Mouse (Mus musculus): ENCODE data around the gene Chic2. TPM values are rescaled to one million over a fixed set of nuclear protein-coding genes. Genes with fewer than 3 reads are reported as not detected.

The Chic2 gene
- polyA plus RNA-seq, 1 experiment from 2014 or later, result 43.2 TPM

DNA sequence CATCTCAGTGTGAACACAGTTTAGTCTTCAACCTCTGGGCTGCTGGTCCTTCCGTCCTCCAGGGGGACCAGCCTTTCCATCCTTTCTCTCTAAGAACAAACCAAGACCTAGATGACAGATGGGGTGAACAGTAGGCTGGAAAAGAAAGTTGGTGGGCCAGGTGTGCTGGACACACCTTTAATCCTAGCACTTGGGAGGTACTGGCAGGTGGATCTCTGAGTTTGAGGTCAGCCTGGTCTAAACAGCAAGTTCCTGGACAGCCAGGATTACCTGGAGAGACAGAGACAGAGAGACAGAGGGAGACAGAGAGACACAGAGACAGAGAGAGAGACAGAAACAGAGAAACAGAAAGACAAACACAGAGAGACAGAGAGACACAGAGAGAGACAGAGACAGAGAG lies 89.0 kb downstream of the Chic2 start:
- ATAC-seq (ENCODE audit: low FRiP score, low TSS enrichment) (no peak), DNase-seq (ENCODE audit: low spot score) (no peak)
- H3K9me3 ChIP-seq (ENCODE audit: control insufficient read depth, low read length), result no peaks in the 10 kb centered on the region
- 0 out of 2 replicates have a peak, but pooled peaks cover 2% of the 10 kb centered on the region for H3K27me3 ChIP-seq (ENCODE audit: control insufficient read depth, insufficient read depth, low read length)
- H3K4me1 ChIP-seq (replicated peaks; ENCODE audit: control insufficient read depth, insufficient read depth), result no peaks in the 10 kb centered on the region
- no peak overlapping the region for H3K4me2 ChIP-seq (replicated peaks; ENCODE audit: low read depth)
- no peaks in the 10 kb centered on the region for H3K36me3 ChIP-seq (ENCODE audit: control insufficient read depth, insufficient read depth, low read length)
- WGBS, result 86% methylated on average over 1 of the region's 1 CpGs
- H3K4me3 ChIP-seq (ENCODE audit: low read depth, low read length), result no peak overlapping the region
- H3K9ac ChIP-seq (ENCODE audit: low read length), result no peak overlapping the region
- no peak for TF ChIP-seq CTCF (IDR thresholded peaks at IDR 0.05; ENCODE audit: low read depth)
- TF ChIP-seq EP300 (optimal IDR thresholded peaks at IDR 0.05), result no peak
- H3K27ac ChIP-seq (replicated peaks), result no peak overlapping the region

DNA sequence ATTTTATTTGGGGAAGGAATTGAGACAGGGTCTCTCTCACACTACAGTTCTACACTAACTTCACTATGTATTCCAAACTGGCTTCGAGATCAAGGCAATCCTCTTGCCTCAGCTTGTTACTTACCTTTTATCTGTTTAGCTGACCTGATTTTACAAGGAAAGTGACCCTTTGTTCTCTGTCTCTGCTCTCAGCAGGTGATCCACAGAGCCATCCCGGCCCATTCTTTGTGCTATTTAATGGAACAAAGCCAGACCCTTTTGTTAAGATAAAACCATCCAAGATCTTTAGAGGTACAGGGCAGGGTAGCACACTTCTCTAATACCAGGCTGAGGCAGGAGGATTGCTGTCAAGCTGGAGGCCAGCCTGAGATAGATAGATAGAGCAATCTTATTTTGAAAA lies 91.6 kb downstream of the Chic2 start:
- DNase-seq (ENCODE audit: low spot score) (no peak), ATAC-seq (ENCODE audit: low FRiP score, low TSS enrichment) (no peak)
- no peaks in the 10 kb centered on the region for H3K9me3 ChIP-seq (ENCODE audit: control insufficient read depth, low read length)
- no peak overlapping the region for H3K4me3 ChIP-seq (ENCODE audit: low read depth, low read length)
- H3K9ac ChIP-seq (ENCODE audit: low read length), result no peak overlapping the region
- H3K4me1 ChIP-seq (replicated peaks; ENCODE audit: control insufficient read depth, insufficient read depth), result no peaks in the 10 kb centered on the region
- H3K36me3 ChIP-seq (ENCODE audit: control insufficient read depth, insufficient read depth, low read length), result no peaks in the 10 kb centered on the region
- H3K4me2 ChIP-seq (replicated peaks; ENCODE audit: low read depth), result no peak overlapping the region
- H3K27me3 ChIP-seq (ENCODE audit: control insufficient read depth, insufficient read depth, low read length), result no peaks in the 10 kb centered on the region
- WGBS, result 52% methylated on average over 2 of the region's 2 CpGs
- TF ChIP-seq EP300 (optimal IDR thresholded peaks at IDR 0.05), result no peak
- no peak for TF ChIP-seq CTCF (IDR thresholded peaks at IDR 0.05; ENCODE audit: low read depth)
- no peak overlapping the region for H3K27ac ChIP-seq (replicated peaks)

- no peaks in the 10 kb centered on the region for H3K36me3 ChIP-seq (ENCODE audit: control insufficient read depth, insufficient read depth, low read length)
- H3K4me1 ChIP-seq (replicated peaks; ENCODE audit: control insufficient read depth, insufficient read depth), result no peaks in the 10 kb centered on the region
- ATAC-seq (ENCODE audit: low FRiP score, low TSS enrichment) (no peak), DNase-seq (ENCODE audit: low spot score) (no peak)
- 52% methylated on average over 5 of the region's 5 CpGs for WGBS
- no peaks in the 10 kb centered on the region for H3K9me3 ChIP-seq (ENCODE audit: control insufficient read depth, low read length)
- H3K4me3 ChIP-seq (ENCODE audit: low read depth, low read length), result no peak overlapping the region
- no peak overlapping the region for H3K4me2 ChIP-seq (replicated peaks; ENCODE audit: low read depth)
- H3K9ac ChIP-seq (ENCODE audit: low read length), result no peak overlapping the region
- TF ChIP-seq CTCF (IDR thresholded peaks at IDR 0.05; ENCODE audit: low read depth) (no peak), EP300 (optimal IDR thresholded peaks at IDR 0.05) (no peak)
- H3K27ac ChIP-seq (replicated peaks), result no peak overlapping the region
- no peaks in the 10 kb centered on the region for H3K27me3 ChIP-seq (ENCODE audit: control insufficient read depth, insufficient read depth, low read length)
These were observed 93.2 kb downstream of the Chic2 start for GRCm38 (mm10) chr5:74951375-74951774.

- H3K4me2 ChIP-seq (replicated peaks; ENCODE audit: low read depth), result no peak overlapping the region
- WGBS, result 78% methylated on average over 7 of the region's 7 CpGs
- no peak overlapping the region for H3K4me3 ChIP-seq (ENCODE audit: low read depth, low read length)
- H3K4me1 ChIP-seq (replicated peaks; ENCODE audit: control insufficient read depth, insufficient read depth), result no peaks in the 10 kb centered on the region
- ATAC-seq (ENCODE audit: low FRiP score, low TSS enrichment) (no peak), DNase-seq (ENCODE audit: low spot score) (no peak)
- no peak for TF ChIP-seq CTCF (IDR thresholded peaks at IDR 0.05; ENCODE audit: low read depth)
- no peak overlapping the region for H3K9ac ChIP-seq (ENCODE audit: low read length)
- no peak overlapping the region for H3K27ac ChIP-seq (replicated peaks)
- H3K36me3 ChIP-seq (ENCODE audit: control insufficient read depth, insufficient read depth, low read length), result no peaks in the 10 kb centered on the region
- no peaks in the 10 kb centered on the region for H3K27me3 ChIP-seq (ENCODE audit: control insufficient read depth, insufficient read depth, low read length)
- H3K9me3 ChIP-seq (ENCODE audit: control insufficient read depth, low read length), result no peaks in the 10 kb centered on the region
These were observed 95.3 kb downstream of the Chic2 start for GRCm38 (mm10) chr5:74949298-74949697.

DNA sequence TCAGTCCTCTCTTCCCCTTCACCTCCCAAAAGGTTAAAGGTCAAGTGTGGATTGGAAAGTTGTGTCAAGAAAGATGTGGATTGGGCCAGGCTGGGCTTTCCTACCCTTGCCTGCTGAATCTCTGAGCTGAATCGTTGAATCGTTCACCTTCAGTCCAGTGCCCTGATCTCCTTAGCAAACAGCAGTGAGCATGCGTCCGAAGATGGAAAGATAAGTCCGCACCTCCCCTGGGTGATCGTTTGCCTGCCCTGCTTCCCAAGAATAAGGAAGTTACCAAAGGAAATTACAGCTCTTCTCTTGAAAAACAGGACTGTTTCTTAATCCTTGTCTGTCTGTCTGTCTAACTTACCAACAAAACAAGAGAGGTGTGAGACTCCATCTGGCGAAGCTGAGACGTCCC lies 96.1 kb downstream of the Chic2 start:
- Histone ChIP-seq H3K9ac (ENCODE audit: low read length) (no peak overlapping the region), H3K36me3 (ENCODE audit: control insufficient read depth, insufficient read depth, low read length) (no peaks in the 10 kb centered on the region), H3K27me3 (ENCODE audit: control insufficient read depth, insufficient read depth, low read length) (no peaks in the 10 kb centered on the region), H3K4me2 (replicated peaks; ENCODE audit: low read depth) (no peak overlapping the region), H3K9me3 (ENCODE audit: control insufficient read depth, low read length) (no peaks in the 10 kb centered on the region), H3K27ac (replicated peaks) (no peak overlapping the region), H3K4me3 (ENCODE audit: low read depth, low read length) (no peak overlapping the region), H3K4me1 (replicated peaks; ENCODE audit: control insufficient read depth, insufficient read depth) (no peaks in the 10 kb centered on the region; the same call in 1 of the 2 replicates)
- ATAC-seq (ENCODE audit: low FRiP score, low TSS enrichment), result no peak
- TF ChIP-seq CTCF (IDR thresholded peaks at IDR 0.05; ENCODE audit: low read depth) (no peak), EP300 (optimal IDR thresholded peaks at IDR 0.05) (no peak)
- 45% methylated on average over 8 of the region's 8 CpGs for WGBS
- DNase-seq (ENCODE audit: low spot score), result no peak

Other genes with a start within 250 kb of the Chic2 start
- not detected in 2 replicates for gene Gsx2, start 30.8 kb upstream of the Chic2 start, polyA plus RNA-seq (2015; fragmentation: Nextera tagmentation; extraction: Ambion mirVana)
- 7.9 and 8.5 TPM in 2 replicates for gene Pdgfra, start 107.5 kb upstream of the Chic2 start, polyA plus RNA-seq (2015; fragmentation: Nextera tagmentation; extraction: Ambion mirVana)